Mouse (Mus musculus): ENCODE measurements around the gene Ninj1.

Ninj1 gene

GRCm38 (mm10) chr13:49171729-49172128, 15.6 kb upstream of the Ninj1 start:
- no peak for DNase-seq (ENCODE audit: low spot score in 2 of 2)

DNA sequence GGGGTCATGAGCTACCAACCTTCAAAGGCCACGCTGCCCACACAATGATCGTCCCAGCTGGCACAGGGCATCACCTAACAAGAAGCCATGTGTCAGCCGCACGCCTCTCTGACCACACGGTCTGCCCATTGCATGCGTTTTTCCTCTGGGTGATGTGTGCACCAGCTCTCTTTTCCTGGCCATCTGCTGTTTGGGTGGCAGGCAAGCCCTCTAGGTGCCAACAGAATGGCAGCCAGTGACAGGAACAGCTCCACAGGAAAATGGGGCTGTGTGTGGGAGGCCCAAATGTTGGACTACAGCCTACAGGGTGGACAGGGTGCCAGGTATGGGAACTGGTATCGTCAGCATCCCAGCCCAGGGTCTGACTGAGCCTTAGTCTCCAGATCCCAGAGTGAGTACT, 14.9 kb upstream of the Ninj1 start:
- peak in 1 of 2 experiments; percentile 52 for DNase-seq (ENCODE audit: low spot score in 2 of 2)

DNA sequence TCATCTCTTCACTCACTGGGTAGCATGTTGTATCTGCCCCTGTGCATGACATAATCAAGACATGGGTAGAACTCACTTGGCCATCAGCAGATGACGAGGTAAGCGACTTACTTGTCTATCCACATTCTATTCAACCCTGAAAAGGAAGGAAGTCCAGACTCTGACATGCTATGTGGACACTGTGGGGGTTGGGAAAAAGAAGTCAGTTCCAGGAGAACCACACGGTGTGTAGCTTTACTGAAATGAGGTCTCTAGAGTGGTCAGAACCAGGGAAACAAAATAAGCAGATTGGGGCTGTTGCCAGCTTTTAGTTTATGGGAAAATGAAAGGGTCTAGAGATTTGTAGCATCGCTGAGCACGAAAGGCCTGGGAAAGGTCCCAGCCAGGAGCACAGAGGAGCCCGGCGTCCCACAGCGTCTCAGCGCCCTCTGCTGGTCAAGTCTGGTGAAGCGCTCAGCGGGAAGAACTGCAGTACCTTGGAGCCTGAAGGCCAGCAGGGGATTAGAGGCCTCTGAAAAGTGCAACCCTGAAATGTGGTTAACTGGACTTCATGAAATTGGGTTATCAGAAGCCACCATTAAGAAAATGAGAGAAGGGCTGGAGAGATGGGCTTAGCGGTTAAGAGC, 14.2 kb upstream of the Ninj1 start:
- DNase-seq (ENCODE audit: low spot score in 2 of 2): peak; percentile 87

DNA sequence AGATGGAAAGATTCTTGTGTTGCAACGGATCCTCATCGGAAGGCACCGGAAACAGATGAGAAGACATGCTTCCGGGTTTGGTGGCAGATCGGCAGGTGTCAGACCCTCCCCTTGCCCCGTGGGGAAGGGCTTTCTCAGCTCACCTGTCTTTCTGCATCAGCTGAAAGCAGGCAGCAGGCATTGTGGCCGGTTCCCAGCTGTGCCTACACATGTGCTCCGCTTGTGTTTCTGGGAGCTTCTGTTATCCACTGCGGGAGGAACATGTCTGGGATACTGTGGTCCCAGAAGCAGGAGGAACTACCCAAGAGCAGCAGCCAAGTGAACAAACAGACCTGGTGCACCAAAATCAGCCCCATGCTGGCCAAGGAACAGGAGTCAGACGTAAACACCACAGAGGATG, 11.8 kb upstream of the Ninj1 start:
- DNase-seq (ENCODE audit: low spot score in 2 of 2): no peak

DNA sequence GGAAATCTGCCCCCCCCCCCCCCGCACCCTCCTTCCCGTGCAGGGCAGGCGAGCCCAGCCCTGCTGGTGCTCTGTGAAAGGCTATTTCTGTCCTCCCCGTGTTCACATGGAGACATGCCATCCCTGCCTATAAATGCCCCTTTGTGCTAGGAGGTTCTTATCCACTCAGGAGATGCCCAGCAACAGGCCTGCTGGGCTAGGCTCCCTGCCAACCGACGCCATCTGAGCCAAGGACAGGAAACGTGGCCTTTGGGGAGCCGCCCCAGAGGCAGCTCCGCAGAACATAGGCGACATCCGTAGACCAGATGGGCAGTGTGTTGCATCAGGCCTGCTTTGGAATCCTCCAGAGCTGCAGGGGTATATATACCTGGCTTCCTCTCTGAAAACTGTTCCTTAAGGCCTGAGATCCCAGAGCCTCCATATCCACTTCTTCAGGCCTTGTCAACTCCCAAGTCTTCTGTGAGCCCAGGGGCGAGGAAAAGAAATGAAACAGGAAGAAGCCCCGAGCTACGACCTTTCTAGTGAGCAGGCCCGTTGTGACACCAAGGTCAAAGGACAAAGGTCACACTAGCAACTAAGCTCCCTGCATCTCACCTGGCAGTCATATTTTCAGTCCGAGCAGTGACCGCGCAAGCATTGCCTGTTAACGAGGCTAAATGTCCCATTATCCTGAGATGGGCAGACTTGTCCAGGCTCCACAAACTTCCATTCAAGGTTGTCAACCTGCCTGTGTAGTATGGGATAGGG, 8.3 kb upstream of the Ninj1 start:
- peak in 1 of 2 experiments; percentile 37 for DNase-seq (ENCODE audit: low spot score in 2 of 2)

DNA sequence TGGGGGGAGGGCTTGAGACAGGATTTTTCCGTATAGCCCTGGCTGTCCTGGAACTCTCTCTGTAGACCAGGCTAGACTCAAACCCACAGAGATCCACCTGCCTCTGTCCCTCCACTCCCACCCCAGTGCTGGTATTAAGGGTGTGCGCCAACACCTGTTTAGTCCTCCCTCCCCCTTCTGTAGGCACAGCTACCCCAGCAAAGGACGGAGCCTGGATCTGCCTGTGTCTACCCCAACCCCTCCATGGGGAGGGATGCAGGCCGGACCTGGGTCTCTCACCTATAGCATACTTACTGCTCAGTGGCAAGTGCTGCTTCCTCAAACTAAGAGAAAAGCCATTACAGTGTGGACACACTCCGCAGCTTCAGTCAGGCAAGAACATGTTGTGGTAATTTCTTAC, 7.0 kb upstream of the Ninj1 start:
- no peak for DNase-seq (ENCODE audit: low spot score in 2 of 2)

GRCm38 (mm10) chr13:49180691-49181090, 6.6 kb upstream of the Ninj1 start:
- no peak for DNase-seq (ENCODE audit: low spot score in 2 of 2)

DNA sequence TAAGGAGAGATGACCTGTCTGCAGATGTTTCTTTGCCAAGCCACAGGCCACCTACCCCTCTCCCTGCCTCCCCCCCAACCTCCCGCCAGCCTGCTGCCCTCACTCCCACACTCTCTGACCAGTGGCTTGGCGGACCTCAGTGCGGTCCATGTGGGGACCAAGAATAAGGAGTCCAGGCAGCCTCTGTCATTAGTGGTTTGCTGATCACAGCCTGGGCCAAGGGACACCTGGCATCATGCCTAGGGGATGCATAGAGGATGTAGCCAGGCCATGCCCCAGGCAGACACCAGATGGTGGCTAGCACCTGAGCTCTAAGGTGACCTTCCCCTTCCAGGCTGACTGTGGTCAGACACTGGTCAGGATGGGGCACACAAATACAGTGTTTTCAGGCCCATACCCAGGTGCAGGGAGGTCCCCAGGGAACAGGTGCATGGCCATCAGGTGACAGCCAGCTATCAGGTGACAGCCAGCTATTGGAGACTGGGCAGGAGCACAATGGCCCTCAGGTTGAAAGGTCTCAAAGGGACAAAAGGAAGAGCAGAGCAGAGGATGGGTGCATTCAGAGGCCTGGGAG, 5.8 kb upstream of the Ninj1 start:
- DNase-seq (ENCODE audit: low spot score in 2 of 2): no peak

DNA sequence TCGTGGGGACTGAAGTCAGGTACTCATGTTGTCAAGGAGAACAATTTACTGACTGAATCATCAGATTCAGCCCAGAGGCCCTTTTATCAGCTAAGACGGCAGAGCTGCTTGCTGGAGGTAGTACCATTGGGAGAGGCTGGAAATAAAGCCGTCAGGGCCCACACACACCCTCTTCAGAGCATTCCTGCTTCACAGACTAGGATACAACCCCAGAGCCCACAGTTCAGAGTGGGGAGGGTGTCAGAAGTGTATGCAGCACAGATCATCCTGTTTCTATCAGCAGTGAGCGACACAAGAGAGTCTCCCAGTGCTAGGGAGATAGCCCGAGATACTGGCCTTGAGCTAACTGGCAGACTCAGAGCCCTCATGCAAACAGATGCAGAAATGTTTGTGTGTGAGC, 4.1 kb upstream of the Ninj1 start:
- no peak for DNase-seq (ENCODE audit: low spot score in 2 of 2)

DNA sequence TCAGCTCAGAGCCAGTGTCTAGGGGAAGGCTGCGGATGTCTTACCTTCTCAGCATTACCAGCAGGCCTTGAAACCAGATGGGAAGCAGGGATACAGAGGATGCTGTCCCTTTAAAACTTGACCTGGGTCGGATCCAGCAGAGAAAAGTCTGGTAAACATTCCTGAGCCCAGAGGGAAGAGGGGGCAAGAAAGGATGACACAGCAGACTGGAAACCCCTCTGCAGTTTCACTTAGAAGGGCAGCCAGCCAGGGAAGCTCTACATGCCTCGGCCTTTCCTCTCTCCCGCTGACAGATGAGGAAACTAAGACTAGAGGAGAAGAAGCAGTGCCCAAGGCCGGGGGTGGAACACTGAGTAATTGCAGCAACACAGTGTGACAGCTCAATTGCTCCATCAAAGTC, 3.6 kb upstream of the Ninj1 start:
- DNase-seq (ENCODE audit: low spot score in 2 of 2): no peak

GRCm38 (mm10) chr13:49186798-49187287, 442 bp upstream of the Ninj1 start:
- DNase-seq (ENCODE audit: low spot score in 2 of 2): no peak

DNA sequence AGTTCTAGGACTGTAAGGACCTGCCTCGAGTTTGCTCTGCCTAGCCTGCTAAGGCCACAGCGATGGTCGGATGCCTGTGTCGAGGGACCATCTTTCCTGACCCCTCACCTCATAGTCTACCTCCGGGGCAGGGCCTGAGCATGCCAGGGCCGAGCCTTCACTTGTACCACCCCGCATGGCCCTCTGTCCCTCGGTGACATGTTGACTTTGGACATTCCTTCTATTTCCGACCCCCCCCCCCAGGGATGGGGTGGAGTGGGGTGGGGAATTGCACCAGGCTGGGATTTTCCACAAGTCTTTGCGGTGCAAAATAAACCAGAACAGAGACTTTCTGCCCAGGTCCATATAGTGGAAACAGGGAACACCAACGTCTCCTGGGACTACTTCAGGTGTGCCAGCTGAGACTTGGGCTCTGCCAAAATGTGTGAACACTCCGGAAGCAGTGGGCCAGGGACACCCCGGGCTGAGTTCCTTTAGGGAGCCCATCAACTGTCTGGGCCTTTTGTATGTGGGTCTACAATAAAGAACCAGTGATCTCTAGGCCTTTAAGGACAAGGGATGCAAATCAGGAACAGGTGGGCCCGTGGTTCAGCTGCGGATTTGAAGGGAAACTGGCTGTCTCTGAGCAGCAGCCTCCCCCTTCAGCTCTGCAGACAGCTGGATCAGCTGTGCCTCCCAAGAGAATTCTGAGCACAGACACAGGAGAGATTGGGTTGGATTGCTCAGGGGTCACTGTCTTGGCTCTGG, 1.1 kb downstream of the Ninj1 start:
- DNase-seq (ENCODE audit: low spot score in 2 of 2): no peak

DNA sequence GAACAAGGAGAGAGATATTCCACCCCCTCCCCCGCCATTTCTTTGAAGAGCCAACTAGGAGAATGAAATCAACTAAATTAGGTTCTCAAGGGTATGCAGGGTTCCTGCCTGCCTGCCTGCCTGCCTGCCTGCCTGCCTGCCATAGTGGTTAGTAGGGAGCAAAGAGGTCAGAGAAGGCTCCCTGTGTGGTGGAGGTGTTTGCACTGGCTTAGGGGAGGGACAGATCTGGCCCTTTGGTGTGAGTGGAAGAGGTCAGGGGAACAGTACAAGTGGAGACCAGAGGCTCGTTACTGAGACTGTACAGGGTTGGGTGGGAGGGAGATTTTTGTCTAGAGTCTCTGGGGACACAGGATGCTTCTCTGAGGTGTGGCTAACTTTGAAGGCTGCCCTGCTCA, 1.7 kb downstream of the Ninj1 start:
- DNase-seq (ENCODE audit: low spot score in 2 of 2): no peak

DNA sequence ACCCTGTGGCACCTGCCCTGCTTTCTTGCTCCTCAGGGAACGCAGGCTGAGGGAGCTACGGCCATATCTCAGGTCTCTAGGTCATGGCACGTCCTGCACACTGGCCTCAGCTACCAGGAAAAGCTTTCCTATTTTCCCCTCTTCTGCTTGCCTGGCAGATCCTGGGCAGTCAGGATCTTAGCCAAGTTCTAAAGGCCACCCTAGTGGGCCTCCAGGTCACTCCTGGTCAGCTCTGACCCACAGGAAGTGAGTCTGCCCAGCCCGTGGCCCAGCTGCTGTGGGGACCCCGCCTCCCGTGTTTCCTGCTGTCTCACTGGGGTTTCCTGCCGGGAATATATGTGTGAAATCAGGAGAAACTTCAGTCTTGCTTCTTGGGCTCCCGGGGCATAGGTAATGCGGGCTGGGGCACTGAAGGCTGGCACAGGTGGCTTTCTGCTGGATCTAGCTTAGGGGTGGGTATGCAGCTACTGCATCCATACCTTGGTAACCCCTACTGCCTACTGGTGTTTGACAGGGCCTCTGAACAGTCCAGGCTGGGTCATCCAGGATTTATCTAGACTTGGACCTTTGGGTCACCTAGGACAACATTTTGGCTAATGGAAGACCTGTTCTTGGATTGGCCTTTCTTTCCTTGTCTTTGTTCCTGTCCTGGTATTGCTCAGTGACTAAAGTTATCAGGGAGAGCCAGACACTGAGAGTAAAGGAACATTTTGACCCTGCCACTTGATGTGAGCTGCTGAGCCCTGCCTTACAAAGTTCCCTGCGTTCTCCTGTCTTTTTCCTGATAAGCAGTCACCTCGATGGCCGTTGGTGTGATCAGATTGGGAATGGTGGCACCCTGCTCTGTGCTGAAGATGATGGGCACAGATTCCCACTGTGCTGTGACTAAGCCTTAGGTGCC, 2.9 kb downstream of the Ninj1 start:
- no peak for DNase-seq (ENCODE audit: low spot score in 2 of 2)

GRCm38 (mm10) chr13:49190876-49191672, 3.8 kb downstream of the Ninj1 start:
- DNase-seq (ENCODE audit: low spot score in 2 of 2): no peak

DNA sequence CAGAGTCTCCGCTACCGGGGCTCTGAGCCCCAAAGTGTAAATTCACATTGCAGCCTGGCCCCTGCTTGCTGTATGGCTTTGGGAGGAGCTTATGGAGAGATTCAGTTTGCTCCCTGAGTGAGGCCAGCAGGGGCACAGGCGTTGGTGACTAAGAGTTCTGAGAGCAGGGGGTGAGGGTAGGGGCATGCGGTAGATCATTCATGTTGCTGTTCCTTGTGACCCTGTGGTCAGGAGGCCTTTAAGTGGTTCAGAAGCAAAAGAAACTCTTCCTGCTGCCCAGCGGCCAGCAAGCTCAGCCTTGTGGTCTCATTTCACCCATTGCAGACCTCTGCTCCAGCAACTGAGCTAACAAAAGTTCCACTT, 4.4 kb downstream of the Ninj1 start:
- DNase-seq (ENCODE audit: low spot score in 2 of 2): no peak

DNA sequence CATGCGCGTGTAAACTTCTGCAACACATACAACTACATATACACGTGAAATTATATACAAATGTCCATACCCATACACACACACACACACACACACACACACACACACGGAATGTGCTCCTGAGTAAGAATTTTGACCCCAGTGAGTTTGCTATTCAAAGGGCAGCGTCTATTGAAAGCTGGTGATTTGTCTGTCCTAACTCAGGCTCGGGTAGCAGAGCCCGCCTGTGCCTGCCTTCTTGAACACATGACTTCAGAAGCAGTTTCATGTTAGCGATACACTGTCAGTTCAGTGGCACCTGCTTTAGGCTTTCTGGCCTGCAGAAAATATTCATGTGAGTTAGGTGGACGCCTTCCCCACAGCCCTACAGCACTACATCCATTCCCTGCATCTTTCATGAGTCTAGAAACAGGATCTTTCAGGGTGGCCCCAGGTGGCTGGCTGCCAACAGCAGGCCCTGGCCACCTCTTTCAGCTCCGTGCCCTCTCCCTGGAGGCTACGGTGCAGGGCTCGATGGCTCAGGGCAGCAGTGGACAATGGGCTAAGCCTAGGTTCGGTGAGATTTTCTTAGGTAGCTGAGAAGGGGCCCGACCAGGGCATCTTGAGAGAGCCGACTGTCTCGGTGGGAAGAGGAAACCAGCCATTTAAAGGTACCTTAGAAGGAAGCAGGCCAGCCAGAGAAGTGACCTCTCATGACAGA, 5.0 kb downstream of the Ninj1 start:
- no peak for DNase-seq (ENCODE audit: low spot score in 2 of 2)

DNA sequence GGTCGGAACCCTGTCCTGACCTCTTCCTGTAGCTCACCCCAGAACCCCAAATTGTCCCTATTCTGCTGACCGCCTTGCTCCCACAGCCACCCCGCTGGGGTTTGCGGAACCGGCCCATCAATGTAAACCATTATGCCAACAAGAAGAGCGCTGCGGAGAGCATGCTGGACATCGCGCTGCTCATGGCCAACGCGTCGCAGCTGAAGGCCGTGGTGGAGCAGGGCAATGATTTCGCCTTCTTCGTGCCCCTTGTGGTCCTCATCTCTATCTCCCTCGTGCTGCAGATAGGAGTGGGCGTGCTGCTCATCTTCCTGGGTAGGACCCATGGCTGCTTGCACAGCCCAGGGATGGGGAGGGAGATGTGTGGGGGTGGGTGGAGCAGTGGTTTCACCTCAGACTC, 6.4 kb downstream of the Ninj1 start:
- no peak for DNase-seq (ENCODE audit: low spot score in 2 of 2)

GRCm38 (mm10) chr13:49194811-49195210, 7.5 kb downstream of the Ninj1 start:
- no peak for DNase-seq (ENCODE audit: low spot score in 2 of 2)

GRCm38 (mm10) chr13:49195651-49196050, 8.4 kb downstream of the Ninj1 start:
- no peak for DNase-seq (ENCODE audit: low spot score in 2 of 2)
